Mouse (Mus musculus): ENCODE data around the gene Plpp1. TPM values are rescaled to one million over a fixed set of nuclear protein-coding genes. Genes with fewer than 3 reads are reported as not detected.

The Plpp1 gene
- polyA plus RNA-seq, 1 experiment, result 13.5 TPM

- Histone ChIP-seq H3K4me3 (ENCODE audit: control insufficient read depth, insufficient read depth, low read length) (no peak overlapping the region), H3K27me3 (ENCODE audit: control insufficient read depth, insufficient read depth, low read length) (no peaks in the 10 kb centered on the region), H3K27ac (ENCODE audit: control insufficient read depth, insufficient read depth, low read length) (no peak overlapping the region), H3K36me3 (ENCODE audit: control insufficient read depth, insufficient read depth, low read length) (no peaks in the 10 kb centered on the region), H3K4me1 (replicated peaks; ENCODE audit: control insufficient read depth, insufficient read depth, low read length) (peaks cover 5% of the 10 kb centered on the region)
- no peak for DNase-seq
- no peak for TF ChIP-seq POLR2A (IDR thresholded peaks at IDR 0.05; ENCODE audit: control insufficient read depth, extremely low read depth, insufficient read depth, low read length, poor library complexity)
- TF ChIP-seq CTCF (IDR thresholded peaks at IDR 0.05; ENCODE audit: borderline replicate concordance, control insufficient read depth, extremely low read depth, insufficient read depth, low read length, poor library complexity), result no peak
- 92% methylated on average over 4 of the region's 4 CpGs for WGBS
Observed at GRCm38 (mm10) chr13:112762548-112762947, 38.0 kb upstream of the Plpp1 start.

- Histone ChIP-seq H3K36me3 (ENCODE audit: control insufficient read depth, insufficient read depth, low read length) (no peaks in the 10 kb centered on the region), H3K27ac (ENCODE audit: control insufficient read depth, insufficient read depth, low read length) (no peak overlapping the region), H3K27me3 (ENCODE audit: control insufficient read depth, insufficient read depth, low read length) (no peaks in the 10 kb centered on the region), H3K4me3 (ENCODE audit: control insufficient read depth, insufficient read depth, low read length) (no peak overlapping the region), H3K4me1 (replicated peaks; ENCODE audit: control insufficient read depth, insufficient read depth, low read length) (peaks cover 5% of the 10 kb centered on the region)
- no peak for TF ChIP-seq CTCF (IDR thresholded peaks at IDR 0.05; ENCODE audit: borderline replicate concordance, control insufficient read depth, extremely low read depth, insufficient read depth, low read length, poor library complexity)
- TF ChIP-seq POLR2A (IDR thresholded peaks at IDR 0.05; ENCODE audit: control insufficient read depth, extremely low read depth, insufficient read depth, low read length, poor library complexity), result no peak
- DNase-seq, result no peak
- WGBS, result 93% methylated on average over 10 of the region's 10 CpGs
Observed at GRCm38 (mm10) chr13:112763531-112764091, 37.0 kb upstream of the Plpp1 start.

- no peak overlapping the region for H3K27ac ChIP-seq (ENCODE audit: control insufficient read depth, insufficient read depth, low read length)
- no peak for DNase-seq
- no peak for TF ChIP-seq POLR2A (IDR thresholded peaks at IDR 0.05; ENCODE audit: control insufficient read depth, extremely low read depth, insufficient read depth, low read length, poor library complexity)
- TF ChIP-seq CTCF (IDR thresholded peaks at IDR 0.05; ENCODE audit: borderline replicate concordance, control insufficient read depth, extremely low read depth, insufficient read depth, low read length, poor library complexity), result no peak
- peaks cover 5% of the 10 kb centered on the region for H3K4me1 ChIP-seq (replicated peaks; ENCODE audit: control insufficient read depth, insufficient read depth, low read length)
- 97% methylated on average over 5 of the region's 5 CpGs for WGBS
- no peaks in the 10 kb centered on the region for H3K36me3 ChIP-seq (ENCODE audit: control insufficient read depth, insufficient read depth, low read length)
- no peaks in the 10 kb centered on the region for H3K27me3 ChIP-seq (ENCODE audit: control insufficient read depth, insufficient read depth, low read length)
- no peak overlapping the region for H3K4me3 ChIP-seq (ENCODE audit: control insufficient read depth, insufficient read depth, low read length)
Observed at GRCm38 (mm10) chr13:112764556-112764955, 36.0 kb upstream of the Plpp1 start.

GRCm38 (mm10) chr13:112765654-112766053, 34.9 kb upstream of the Plpp1 start:
- H3K27ac ChIP-seq (ENCODE audit: control insufficient read depth, insufficient read depth, low read length), result no peak overlapping the region
- H3K4me1 ChIP-seq (replicated peaks; ENCODE audit: control insufficient read depth, insufficient read depth, low read length), result peaks cover 3% of the 10 kb centered on the region
- H3K36me3 ChIP-seq (ENCODE audit: control insufficient read depth, insufficient read depth, low read length), result no peaks in the 10 kb centered on the region
- TF ChIP-seq CTCF (IDR thresholded peaks at IDR 0.05; ENCODE audit: borderline replicate concordance, control insufficient read depth, extremely low read depth, insufficient read depth, low read length, poor library complexity) (no peak), POLR2A (IDR thresholded peaks at IDR 0.05; ENCODE audit: control insufficient read depth, extremely low read depth, insufficient read depth, low read length, poor library complexity) (no peak)
- WGBS, result 96% methylated on average over 3 of the region's 3 CpGs
- DNase-seq, result no peak
- H3K4me3 ChIP-seq (ENCODE audit: control insufficient read depth, insufficient read depth, low read length), result no peak overlapping the region
- H3K27me3 ChIP-seq (ENCODE audit: control insufficient read depth, insufficient read depth, low read length), result no peaks in the 10 kb centered on the region

GRCm38 (mm10) chr13:112770528-112771328, 29.9 kb upstream of the Plpp1 start:
- Histone ChIP-seq H3K4me3 (ENCODE audit: control insufficient read depth, insufficient read depth, low read length) (no peak overlapping the region), H3K36me3 (ENCODE audit: control insufficient read depth, insufficient read depth, low read length) (no peaks in the 10 kb centered on the region), H3K27ac (ENCODE audit: control insufficient read depth, insufficient read depth, low read length) (no peak overlapping the region), H3K27me3 (ENCODE audit: control insufficient read depth, insufficient read depth, low read length) (no peaks in the 10 kb centered on the region), H3K4me1 (replicated peaks; ENCODE audit: control insufficient read depth, insufficient read depth, low read length) (no peaks in the 10 kb centered on the region)
- no peak for TF ChIP-seq POLR2A (IDR thresholded peaks at IDR 0.05; ENCODE audit: control insufficient read depth, extremely low read depth, insufficient read depth, low read length, poor library complexity)
- no peak for TF ChIP-seq CTCF (IDR thresholded peaks at IDR 0.05; ENCODE audit: borderline replicate concordance, control insufficient read depth, extremely low read depth, insufficient read depth, low read length, poor library complexity)
- 61% methylated on average over 11 of the region's 11 CpGs for WGBS
- no peak for DNase-seq

- no peak for TF ChIP-seq CTCF (IDR thresholded peaks at IDR 0.05; ENCODE audit: borderline replicate concordance, control insufficient read depth, extremely low read depth, insufficient read depth, low read length, poor library complexity)
- TF ChIP-seq POLR2A (IDR thresholded peaks at IDR 0.05; ENCODE audit: control insufficient read depth, extremely low read depth, insufficient read depth, low read length, poor library complexity), result no peak
- no peak overlapping the region for H3K27ac ChIP-seq (ENCODE audit: control insufficient read depth, insufficient read depth, low read length)
- H3K4me1 ChIP-seq (replicated peaks; ENCODE audit: control insufficient read depth, insufficient read depth, low read length), result no peaks in the 10 kb centered on the region
- no peaks in the 10 kb centered on the region for H3K27me3 ChIP-seq (ENCODE audit: control insufficient read depth, insufficient read depth, low read length)
- no peak overlapping the region for H3K4me3 ChIP-seq (ENCODE audit: control insufficient read depth, insufficient read depth, low read length)
- H3K36me3 ChIP-seq (ENCODE audit: control insufficient read depth, insufficient read depth, low read length), result no peaks in the 10 kb centered on the region
- 50% methylated on average over 15 of the region's 15 CpGs for WGBS
- DNase-seq, result no peak
Observed at GRCm38 (mm10) chr13:112771447-112772208, 29.0 kb upstream of the Plpp1 start.
